Mouse (Mus musculus): ENCODE results near the gene Hoxd3. TPM values are rescaled to one million over a fixed set of nuclear protein-coding genes. Genes with fewer than 3 reads are reported as not detected.

The Hoxd3 gene
- polyA plus RNA-seq, 1 experiment from 2014 or later, result 0.21 TPM

DNA sequence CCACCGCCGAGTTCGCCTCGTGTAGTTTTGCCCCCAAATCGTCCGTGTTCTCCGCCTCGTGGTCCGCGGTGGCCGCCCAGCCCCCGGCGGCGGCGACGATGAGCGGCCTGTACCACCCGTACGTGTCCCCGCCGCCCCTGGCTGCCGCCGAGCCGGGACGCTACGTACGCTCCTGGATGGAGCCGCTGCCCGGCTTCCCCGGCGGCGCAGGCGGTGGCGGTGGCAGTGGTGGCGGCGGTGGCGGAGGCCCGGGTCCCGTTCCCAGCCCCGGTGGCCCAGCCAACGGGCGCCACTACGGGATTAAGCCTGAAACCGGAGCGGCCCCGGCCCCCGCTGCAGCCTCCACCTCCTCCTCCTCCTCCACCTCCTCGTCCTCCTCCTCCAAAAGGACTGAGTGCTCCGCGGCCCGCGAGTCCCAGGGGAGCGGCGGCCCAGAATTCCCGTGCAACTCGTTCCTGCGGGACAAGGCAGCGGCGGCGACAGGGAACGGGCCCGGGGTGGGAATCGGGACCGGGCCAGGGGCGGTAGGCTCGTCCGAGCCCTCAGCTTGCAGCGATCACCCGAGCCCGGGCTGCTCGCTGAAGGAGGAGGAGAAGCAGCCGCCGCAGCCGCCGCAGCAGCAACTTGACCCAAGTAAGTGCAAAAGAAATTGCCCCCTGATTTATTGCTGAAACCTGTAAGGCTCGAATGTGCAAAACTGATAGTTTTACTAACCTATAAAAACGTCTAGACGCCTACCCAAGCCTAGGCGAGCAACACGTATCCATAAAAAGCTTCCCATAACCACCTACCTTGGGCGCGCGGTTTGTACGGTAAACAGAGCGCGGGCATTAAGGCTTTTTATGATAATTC lies 13.3 kb upstream of the Hoxd3 start:
- WGBS, result under 1% methylated on average over 82 of the region's 86 CpGs

DNA sequence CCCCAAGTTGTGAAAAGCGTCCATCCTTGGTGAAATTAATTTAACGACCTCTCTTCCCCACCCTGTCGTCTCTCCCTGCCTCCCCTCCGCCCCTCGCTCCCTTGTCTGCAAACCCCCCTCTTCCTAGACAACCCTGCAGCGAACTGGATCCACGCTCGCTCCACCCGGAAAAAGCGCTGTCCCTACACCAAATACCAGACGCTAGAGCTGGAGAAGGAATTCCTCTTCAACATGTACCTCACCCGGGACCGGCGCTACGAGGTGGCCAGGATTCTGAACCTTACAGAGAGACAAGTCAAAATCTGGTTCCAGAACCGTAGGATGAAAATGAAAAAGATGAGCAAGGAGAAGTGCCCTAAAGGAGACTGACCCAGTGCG lies 12.7 kb upstream of the Hoxd3 start:
- no peak overlapping the region for H3K4me3 ChIP-seq
- peaks cover 8% of the 10 kb centered on the region; the same call in 1 of the 2 replicates for H3K4me1 ChIP-seq
- peaks cover 90% of the 10 kb centered on the region for H3K27me3 ChIP-seq (replicated peaks)
- no peaks in the 10 kb centered on the region for H3K36me3 ChIP-seq (replicated peaks)
- no peaks in the 10 kb centered on the region for H3K9me3 ChIP-seq
- no peak overlapping the region for H3K4me2 ChIP-seq
- H3K27ac ChIP-seq, result no peak overlapping the region
- under 1% methylated on average over 17 of the region's 17 CpGs for WGBS
- H3K9ac ChIP-seq, result no peak overlapping the region
- no peak for ATAC-seq (replicated peaks)

More for the DNA sequence above, 13.3 kb upstream of the Hoxd3 start:
- Histone ChIP-seq H3K27me3 (replicated peaks) (peaks cover 90% of the 10 kb centered on the region), H3K9me3 (no peaks in the 10 kb centered on the region), H3K9ac (no peak overlapping the region), H3K4me1 (peaks cover 8% of the 10 kb centered on the region; the same call in 1 of the 2 replicates), H3K4me3 (peak overlapping the region; percentile 23), H3K36me3 (replicated peaks) (no peaks in the 10 kb centered on the region), H3K27ac (no peak overlapping the region), H3K4me2 (peak overlapping the region; percentile 40)
- ATAC-seq (replicated peaks), result no peak

DNA sequence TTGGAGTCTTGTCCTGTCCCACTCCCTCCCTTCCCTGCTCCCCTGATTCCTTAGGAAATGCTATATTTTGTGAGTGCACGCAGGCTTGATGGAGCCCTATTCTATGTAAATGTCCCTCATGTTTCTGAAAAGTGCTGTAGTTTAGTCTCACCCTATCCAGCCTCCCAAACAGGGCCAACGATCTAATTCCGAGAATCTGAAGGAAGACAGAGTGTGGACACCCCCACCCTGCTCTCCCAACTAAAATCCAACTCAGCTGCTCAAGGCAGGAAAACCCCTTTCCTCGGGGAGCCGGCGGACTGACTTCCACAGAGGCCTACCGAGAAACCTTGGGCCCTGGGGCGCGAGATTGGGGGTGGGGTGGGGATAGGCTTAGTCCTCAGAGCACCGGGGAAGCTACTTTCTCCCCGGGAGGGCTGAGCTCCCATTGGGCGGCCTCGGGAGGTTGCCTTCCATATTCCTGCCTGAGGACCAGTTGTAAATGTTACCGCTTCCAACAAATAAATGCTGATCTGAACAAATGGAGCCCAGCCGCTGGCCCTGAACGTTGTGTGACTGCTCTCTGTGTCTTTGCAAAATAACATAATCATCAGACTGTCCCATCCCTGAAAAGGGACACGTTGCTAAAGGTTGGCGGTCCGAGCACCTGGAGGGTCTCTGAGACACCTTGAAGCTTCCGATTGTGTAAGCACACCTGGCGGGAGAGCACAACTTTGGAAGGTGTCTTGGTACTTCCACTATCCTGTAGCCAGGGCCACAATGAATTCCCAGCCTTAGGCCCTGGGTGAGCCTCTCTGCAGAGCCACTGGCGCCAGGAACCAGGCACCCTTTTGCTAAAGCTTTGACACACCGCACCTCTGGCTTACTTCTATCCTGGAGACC lies 11.8 kb upstream of the Hoxd3 start:
- Histone ChIP-seq H3K4me1 (peaks cover 9% of the 10 kb centered on the region), H3K4me3 (no peak overlapping the region), H3K4me2 (no peak overlapping the region), H3K27ac (no peak overlapping the region), H3K9me3 (no peaks in the 10 kb centered on the region), H3K9ac (no peak overlapping the region), H3K36me3 (replicated peaks) (no peaks in the 10 kb centered on the region), H3K27me3 (replicated peaks) (peaks cover 90% of the 10 kb centered on the region)
- 1% methylated on average over 23 of the region's 23 CpGs for WGBS
- ATAC-seq (replicated peaks), result no peak

DNA sequence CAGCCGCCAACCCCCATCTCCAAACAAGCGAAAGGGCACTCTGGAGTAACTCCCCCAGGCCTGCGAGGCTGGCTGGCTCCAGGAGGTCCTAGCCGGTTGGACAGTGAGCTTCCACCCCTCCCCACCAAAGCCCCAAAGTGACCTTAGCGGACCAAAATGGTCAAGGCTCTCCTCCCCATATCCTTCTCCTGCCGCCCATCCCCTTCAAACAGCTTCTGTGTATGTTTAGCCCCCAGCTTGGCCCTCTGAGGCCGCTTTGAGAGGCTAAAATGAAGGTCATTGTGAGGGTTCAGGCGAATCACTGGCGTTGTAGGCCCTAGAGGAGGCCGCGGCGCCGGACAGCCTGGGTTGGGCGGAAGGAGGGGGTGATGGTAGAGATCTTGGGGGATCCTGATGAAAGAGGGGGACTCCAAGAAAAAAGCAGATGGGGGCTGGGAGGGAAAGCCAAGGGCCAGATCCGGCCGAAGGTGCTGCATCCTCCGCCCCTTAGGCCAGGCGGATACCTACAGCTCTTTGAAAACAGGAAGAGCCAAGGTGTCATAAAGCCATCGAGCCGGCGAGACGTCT lies 11.1 kb upstream of the Hoxd3 start:
- H3K4me3 ChIP-seq, result no peak overlapping the region
- no peaks in the 10 kb centered on the region for H3K9me3 ChIP-seq
- WGBS, result 1% methylated on average over 22 of the region's 22 CpGs
- H3K36me3 ChIP-seq (replicated peaks), result no peaks in the 10 kb centered on the region
- no peak overlapping the region for H3K27ac ChIP-seq
- H3K4me1 ChIP-seq, result peaks cover 16% of the 10 kb centered on the region
- H3K4me2 ChIP-seq, result no peak overlapping the region
- ATAC-seq (replicated peaks), result no peak
- H3K9ac ChIP-seq, result no peak overlapping the region
- H3K27me3 ChIP-seq (replicated peaks), result peaks cover 89% of the 10 kb centered on the region

DNA sequence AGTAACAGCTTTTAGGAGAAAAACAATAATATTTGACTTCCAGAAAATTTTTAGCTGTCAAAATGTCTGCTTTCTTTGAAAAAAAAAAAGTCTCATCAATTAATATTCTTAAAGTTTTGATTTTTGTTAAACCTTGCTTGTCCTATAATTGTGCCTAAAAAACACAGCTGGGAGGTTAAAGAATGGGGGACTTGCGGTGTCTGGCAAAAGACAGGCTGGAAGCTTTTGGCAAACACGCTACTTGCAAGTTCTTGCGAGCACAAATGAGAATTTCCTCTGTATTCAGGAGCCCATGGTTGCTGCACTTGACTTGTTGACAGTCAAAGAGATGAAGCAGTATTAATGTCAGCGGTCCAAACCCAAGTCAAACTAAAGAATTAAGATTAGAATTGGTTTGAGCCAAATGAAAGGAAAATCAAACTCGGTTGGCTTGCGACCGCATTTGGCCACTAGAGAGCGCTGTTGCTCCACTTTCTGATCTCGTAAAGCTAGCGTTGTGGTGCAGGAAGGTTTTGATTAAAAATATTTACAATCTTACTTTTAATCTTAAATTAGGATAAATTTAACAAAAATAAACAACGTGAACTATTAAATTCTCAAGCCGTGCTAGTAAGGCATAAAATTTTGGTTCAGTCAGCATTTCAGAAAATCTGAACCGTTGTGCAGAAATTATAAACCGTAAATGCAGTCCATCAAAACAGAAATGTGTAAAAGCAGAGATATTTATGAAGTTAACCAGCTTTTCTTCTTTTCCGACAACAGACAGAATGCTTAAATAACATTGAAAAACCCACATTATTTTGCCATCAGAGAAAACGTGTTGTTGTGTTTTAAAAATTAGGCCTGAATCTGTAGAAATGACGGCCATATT lies 9.5 kb upstream of the Hoxd3 start:
- no peak overlapping the region for H3K4me3 ChIP-seq
- H3K4me2 ChIP-seq, result no peak overlapping the region
- peaks cover 86% of the 10 kb centered on the region for H3K27me3 ChIP-seq (replicated peaks)
- H3K9ac ChIP-seq, result no peak overlapping the region
- H3K36me3 ChIP-seq (replicated peaks), result no peaks in the 10 kb centered on the region
- peaks cover 19% of the 10 kb centered on the region for H3K4me1 ChIP-seq
- no peak for ATAC-seq (replicated peaks)
- 11% methylated on average over 17 of the region's 17 CpGs for WGBS
- no peak overlapping the region for H3K27ac ChIP-seq
- no peaks in the 10 kb centered on the region for H3K9me3 ChIP-seq

DNA sequence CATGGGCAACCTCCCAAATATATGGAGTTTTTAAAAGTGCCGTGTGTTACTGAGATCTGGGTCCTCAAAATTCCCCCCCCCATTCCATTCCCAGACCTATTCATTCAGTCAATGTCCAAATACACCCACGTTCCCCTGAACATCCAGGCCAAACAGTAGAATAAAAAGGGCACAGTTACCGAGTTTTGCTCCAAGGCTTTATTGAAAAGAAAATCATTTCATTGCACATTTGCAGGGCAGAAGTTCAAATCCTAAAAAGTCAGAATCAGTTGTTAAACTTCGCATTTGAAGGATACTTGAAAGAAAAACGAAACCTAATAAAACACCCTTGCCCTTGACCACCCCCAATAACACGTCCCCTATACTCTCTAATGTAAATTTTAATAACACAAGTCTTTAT lies 8.9 kb upstream of the Hoxd3 start:
- peaks cover 86% of the 10 kb centered on the region for H3K27me3 ChIP-seq (replicated peaks)
- H3K4me3 ChIP-seq, result no peak overlapping the region
- H3K4me1 ChIP-seq, result peaks cover 15% of the 10 kb centered on the region
- ATAC-seq (replicated peaks), result no peak
- H3K27ac ChIP-seq, result no peak overlapping the region
- no peaks in the 10 kb centered on the region for H3K36me3 ChIP-seq (replicated peaks)
- no peaks in the 10 kb centered on the region for H3K9me3 ChIP-seq
- no peak overlapping the region for H3K4me2 ChIP-seq
- 16% methylated on average over 6 of the region's 6 CpGs for WGBS
- H3K9ac ChIP-seq, result no peak overlapping the region

DNA sequence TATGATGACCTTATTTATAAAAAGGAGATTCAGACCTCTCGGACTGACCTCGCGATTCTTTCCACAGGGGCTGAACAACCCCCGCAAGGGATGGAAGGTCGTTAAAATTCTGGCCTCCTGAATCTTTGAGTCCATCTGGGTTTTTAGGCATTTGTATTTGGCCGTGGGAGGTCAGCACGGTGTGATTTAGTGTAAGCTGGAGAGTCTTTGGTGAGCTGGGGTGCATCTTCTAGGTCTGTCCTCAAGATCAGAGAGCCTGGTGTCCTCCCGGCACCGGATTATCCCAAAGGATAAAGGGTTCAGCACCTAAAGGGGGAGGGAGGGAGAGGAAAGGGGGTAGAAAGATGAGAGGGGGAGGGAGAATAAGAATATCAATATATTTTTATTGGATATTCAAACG lies 8.4 kb upstream of the Hoxd3 start:
- Histone ChIP-seq H3K9ac (no peak overlapping the region), H3K4me3 (no peak overlapping the region), H3K27ac (no peak overlapping the region), H3K36me3 (replicated peaks) (no peaks in the 10 kb centered on the region), H3K9me3 (no peaks in the 10 kb centered on the region), H3K4me1 (peaks cover 11% of the 10 kb centered on the region), H3K27me3 (replicated peaks) (peaks cover 87% of the 10 kb centered on the region), H3K4me2 (no peak overlapping the region)
- 4% methylated on average over 10 of the region's 10 CpGs for WGBS
- ATAC-seq (replicated peaks), result no peak

DNA sequence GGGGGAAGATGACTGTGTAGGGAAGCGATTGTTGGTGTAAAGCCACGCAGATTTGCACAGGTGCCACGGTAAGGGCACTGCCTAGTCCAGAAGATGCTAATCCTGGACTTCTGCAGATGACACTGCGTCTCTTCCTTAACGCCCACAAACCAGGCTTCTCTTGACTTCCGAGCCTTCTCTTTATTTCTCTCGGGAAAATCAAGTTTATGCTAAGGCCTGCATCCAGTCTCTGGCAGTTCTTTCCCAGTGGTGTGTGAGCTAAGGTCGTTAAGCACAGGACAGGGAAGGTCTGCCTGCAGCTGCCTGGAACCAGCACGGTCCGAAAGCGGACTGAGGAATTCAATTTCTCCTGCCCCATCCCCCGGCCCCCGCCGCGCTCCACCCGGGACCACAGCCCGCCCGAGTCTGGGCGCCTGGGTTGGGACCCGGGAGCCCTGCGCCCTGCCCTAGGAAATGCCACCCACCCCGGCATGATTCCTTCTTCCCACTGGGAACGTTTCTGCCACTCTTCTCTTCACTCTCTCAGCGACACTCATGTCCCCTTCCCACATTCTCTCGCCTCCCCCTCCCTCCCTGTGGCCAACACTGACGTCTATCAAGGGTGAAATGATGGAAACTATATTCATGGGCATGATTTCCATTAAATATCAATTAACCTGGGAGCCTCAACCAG lies 7.9 kb upstream of the Hoxd3 start:
- Histone ChIP-seq H3K9me3 (no peaks in the 10 kb centered on the region), H3K9ac (no peak overlapping the region), H3K4me1 (peaks cover 11% of the 10 kb centered on the region), H3K27ac (no peak overlapping the region), H3K27me3 (replicated peaks) (peaks cover 88% of the 10 kb centered on the region), H3K36me3 (replicated peaks) (no peaks in the 10 kb centered on the region), H3K4me3 (no peak overlapping the region), H3K4me2 (no peak overlapping the region)
- WGBS, result 2% methylated on average over 26 of the region's 26 CpGs
- ATAC-seq (replicated peaks), result no peak

DNA sequence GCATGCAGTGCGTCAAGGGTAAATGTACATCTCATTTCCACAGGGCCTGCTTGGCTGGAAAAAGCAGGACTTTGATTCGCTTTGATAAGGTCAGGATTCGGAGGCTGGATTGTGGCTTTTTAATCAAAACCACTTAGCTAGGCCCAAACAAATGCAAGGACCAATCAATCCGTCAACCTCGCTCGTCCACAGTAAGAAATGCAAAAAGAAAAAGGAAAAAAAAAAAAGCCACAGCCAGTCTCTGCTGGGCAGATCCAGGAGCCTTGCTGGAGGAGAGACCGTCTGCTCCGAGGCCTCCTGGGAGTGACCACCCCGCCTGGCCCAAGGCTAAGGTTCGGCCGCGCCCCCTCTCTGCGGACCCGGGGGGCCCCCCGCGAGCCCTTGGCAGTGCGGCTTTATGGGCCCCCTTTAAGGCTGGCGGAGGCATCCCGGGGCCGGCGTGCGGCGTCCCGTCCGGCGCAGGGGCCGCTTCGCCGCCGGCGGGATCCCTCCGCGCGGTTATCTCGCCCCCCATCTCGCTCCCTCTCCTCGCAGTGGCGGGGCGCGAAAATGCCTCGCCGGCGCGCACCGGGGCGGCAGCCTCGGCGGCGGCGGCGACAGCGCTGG lies 7.2 kb upstream of the Hoxd3 start, which contains the start of gene Hoxd8:
Gene Hoxd8, plus strand, starts transcription at position 223 of the 606 bp plus-strand sequence.
- no peak for ATAC-seq (replicated peaks)
- Histone ChIP-seq H3K9me3 (no peaks in the 10 kb centered on the region), H3K27ac (no peak within 1 kb of the TSS), H3K4me2 (peak within 1 kb of the TSS; percentile 46), H3K36me3 (replicated peaks) (no peaks in the 10 kb centered on the region), H3K27me3 (replicated peaks) (peaks cover 88% of the 10 kb centered on the region), H3K9ac (no peak within 1 kb of the TSS), H3K4me3 (peak within 1 kb of the TSS; percentile 28), H3K4me1 (peaks cover 11% of the 10 kb centered on the region)
- under 1% methylated on average over 50 of the region's 52 CpGs for WGBS

DNA sequence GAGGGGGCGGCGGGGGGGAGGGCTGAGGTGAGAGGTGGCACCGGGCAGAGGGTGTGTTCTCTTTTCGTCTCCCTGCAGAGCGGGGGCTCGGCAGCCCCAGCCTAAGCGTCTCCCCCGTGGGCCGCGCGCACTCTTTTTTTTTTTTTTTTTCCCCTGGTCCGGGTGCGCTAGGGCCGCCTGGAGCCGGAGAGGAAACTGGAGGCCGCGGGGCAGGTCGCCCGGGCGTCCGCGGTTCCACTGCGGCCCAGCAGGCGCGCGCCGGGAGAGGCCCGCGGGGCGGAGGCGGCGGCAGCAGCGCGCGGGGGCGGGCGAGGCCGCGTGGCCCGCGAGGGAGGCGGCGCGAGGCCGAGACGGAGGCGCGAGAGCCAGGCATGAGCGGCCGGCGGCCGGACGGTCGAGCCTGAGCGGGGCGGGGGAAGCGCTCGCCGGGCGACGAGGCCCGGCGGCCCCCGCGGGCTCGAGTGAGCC lies 6.7 kb upstream of the Hoxd3 start:
- Histone ChIP-seq H3K36me3 (replicated peaks) (no peaks in the 10 kb centered on the region), H3K27me3 (replicated peaks) (peaks cover 88% of the 10 kb centered on the region), H3K9ac (no peak overlapping the region), H3K4me1 (peaks cover 11% of the 10 kb centered on the region), H3K27ac (no peak overlapping the region), H3K4me2 (peak overlapping the region; percentile 46), H3K9me3 (no peaks in the 10 kb centered on the region), H3K4me3 (peak overlapping the region; percentile 28)
- no peak for ATAC-seq (replicated peaks)
- 0% methylated on average over 28 of the region's 66 CpGs for WGBS
